Mouse (Mus musculus): Measurements from ENCODE around the gene Adam19. TPM values are rescaled to one million over a fixed set of nuclear protein-coding genes. Genes with fewer than 3 reads are reported as not detected.

Gene Adam19
- polyA plus RNA-seq, 1 experiment from 2014 or later, result 15.6 TPM

DNA sequence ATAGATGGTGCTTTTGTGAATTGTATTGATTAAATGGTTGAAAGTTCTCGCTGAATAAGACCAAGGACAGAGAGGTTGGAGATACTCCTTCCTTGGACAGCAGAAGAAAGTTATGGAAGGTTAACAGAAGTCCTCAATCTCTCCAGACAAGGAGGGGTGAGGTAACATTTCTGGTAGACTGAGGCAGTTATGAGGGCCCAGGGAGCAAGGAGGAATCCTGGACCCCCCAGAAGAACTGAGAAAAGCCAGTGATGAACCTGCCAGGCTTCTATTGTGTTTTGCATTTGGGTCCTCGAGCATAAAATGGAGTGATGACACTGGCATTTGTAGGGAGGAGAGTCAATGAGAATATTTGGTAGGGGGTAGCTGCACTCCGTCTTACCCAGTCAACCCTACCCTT lies 129.2 kb downstream of the Adam19 start:
- H3K27ac ChIP-seq, result no peak overlapping the region
- 71% methylated on average over 3 of the region's 3 CpGs for WGBS
- peaks cover 11% of the 10 kb centered on the region for H3K4me1 ChIP-seq (replicated peaks)
- no peak for ATAC-seq (ENCODE audit: insufficient number of reproducible peaks, insufficient read depth, low FRiP score, low TSS enrichment, low read depth)
- no peaks in the 10 kb centered on the region for H3K9me3 ChIP-seq
- no peaks in the 10 kb centered on the region for H3K36me3 ChIP-seq
- H3K9ac ChIP-seq (replicated peaks), result no peak overlapping the region
- H3K4me2 ChIP-seq, result no peak overlapping the region
- H3K4me3 ChIP-seq (replicated peaks), result no peak overlapping the region
- no peaks in the 10 kb centered on the region for H3K27me3 ChIP-seq

GRCm38 (mm10) chr11:46185486-46185885 lies 129.7 kb downstream of the Adam19 start:
- Histone ChIP-seq H3K4me1 (replicated peaks) (peaks cover 12% of the 10 kb centered on the region), H3K36me3 (no peaks in the 10 kb centered on the region), H3K4me3 (replicated peaks) (no peak overlapping the region), H3K4me2 (no peak overlapping the region), H3K27ac (peak overlapping the region; percentile 66; the same call in 1 of the 2 replicates), H3K27me3 (no peaks in the 10 kb centered on the region), H3K9ac (replicated peaks) (no peak overlapping the region), H3K9me3 (no peaks in the 10 kb centered on the region)
- ATAC-seq (ENCODE audit: insufficient number of reproducible peaks, insufficient read depth, low FRiP score, low TSS enrichment, low read depth), result no peak
- 12% methylated on average over 4 of the region's 4 CpGs for WGBS

DNA sequence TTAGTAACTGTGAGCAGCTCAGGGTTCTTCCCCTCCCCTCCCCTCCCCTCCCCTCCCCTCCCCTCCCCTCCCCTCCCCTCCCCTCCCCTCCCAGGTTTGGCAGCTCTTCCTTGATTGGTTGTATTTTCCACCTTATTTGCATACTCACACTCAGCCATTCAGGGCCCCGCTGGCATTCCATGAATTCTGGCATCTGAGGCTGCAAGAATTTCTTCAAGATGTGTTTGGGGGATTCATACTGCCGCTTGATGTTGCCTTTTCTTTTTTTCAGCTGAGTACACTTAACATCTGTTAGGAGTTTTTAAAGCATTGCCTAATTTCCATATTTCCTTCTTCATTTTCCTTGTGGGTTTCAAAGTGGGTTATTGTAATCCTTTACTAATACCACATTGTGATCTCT lies 132.5 kb downstream of the Adam19 start:
- H3K9ac ChIP-seq (replicated peaks), result no peak overlapping the region
- WGBS, result 50% methylated on average over 1 of the region's 2 CpGs
- H3K4me1 ChIP-seq (replicated peaks), result peaks cover 12% of the 10 kb centered on the region
- H3K9me3 ChIP-seq, result no peaks in the 10 kb centered on the region
- no peak for ATAC-seq (ENCODE audit: insufficient number of reproducible peaks, insufficient read depth, low FRiP score, low TSS enrichment, low read depth)
- H3K4me2 ChIP-seq, result no peak overlapping the region
- H3K27me3 ChIP-seq, result no peaks in the 10 kb centered on the region
- no peak overlapping the region for H3K27ac ChIP-seq
- no peak overlapping the region for H3K4me3 ChIP-seq (replicated peaks)
- H3K36me3 ChIP-seq, result no peaks in the 10 kb centered on the region

GRCm38 (mm10) chr11:46194175-46194574 lies 138.4 kb downstream of the Adam19 start:
- peaks cover 34% of the 10 kb centered on the region for H3K36me3 ChIP-seq
- no peak overlapping the region for H3K9ac ChIP-seq (replicated peaks)
- no peak overlapping the region for H3K4me2 ChIP-seq
- H3K4me1 ChIP-seq (replicated peaks), result peaks cover 4% of the 10 kb centered on the region
- H3K9me3 ChIP-seq, result no peaks in the 10 kb centered on the region
- ATAC-seq (ENCODE audit: insufficient number of reproducible peaks, insufficient read depth, low FRiP score, low TSS enrichment, low read depth), result no peak
- no peak overlapping the region for H3K27ac ChIP-seq
- no peak overlapping the region for H3K4me3 ChIP-seq (replicated peaks)
- no peaks in the 10 kb centered on the region for H3K27me3 ChIP-seq
- 61% methylated on average over 4 of the region's 4 CpGs for WGBS

Small RNA genes within 50 kb of the gene (microRNA-seq; reads per million reads assigned to microRNA genes)
- not detected for gene Mir7239
- not detected for gene Mir8100

Other genes with a start within 250 kb of the Adam19 start
- gene Clint1, start 203.9 kb upstream of the Adam19 start, polyA plus RNA-seq (2016; fragmentation: Nextera tagmentation; extraction: Ambion mirVana), result 103 and 106 TPM in 2 replicates
- 9.7 and 10.0 TPM in 2 replicates for gene Lsm11, start 111.1 kb upstream of the Adam19 start, polyA plus RNA-seq (2016; fragmentation: Nextera tagmentation; extraction: Ambion mirVana)
- gene Thg1l, start 100.5 kb upstream of the Adam19 start, polyA plus RNA-seq (2016; fragmentation: Nextera tagmentation; extraction: Ambion mirVana), result 14.5 and 14.8 TPM in 2 replicates
- 0.31 and 0.41 TPM in 2 replicates for gene Sox30, start 75.7 kb upstream of the Adam19 start, polyA plus RNA-seq (2016; fragmentation: Nextera tagmentation; extraction: Ambion mirVana)
- 2.9 and 3.4 TPM in 2 replicates for gene Gm12166, start 3.7 kb upstream of the Adam19 start, polyA plus RNA-seq (2016; fragmentation: Nextera tagmentation; extraction: Ambion mirVana)
- gene Nipal4, start 110.5 kb downstream of the Adam19 start, polyA plus RNA-seq (2016; fragmentation: Nextera tagmentation; extraction: Ambion mirVana), result 0.79 TPM in 2 replicates
- 0.20 and 0.26 TPM in 2 replicates for gene Fndc9, start 179.5 kb downstream of the Adam19 start, polyA plus RNA-seq (2016; fragmentation: Nextera tagmentation; extraction: Ambion mirVana)

Data from limb, embryonic 12.5 days (tissue).